Comparison of ENCODE assay signal across 10 mouse cellular contexts in genomic region chr14:60993506-60993905, GRCm38 (mm10). TPM values are rescaled to one million over a fixed set of nuclear protein-coding genes. Genes with fewer than 3 reads are reported as not detected.
A peak's percentile ranks its signal among the peaks of the same experiment; 100 is the strongest.
DNase-seq lines count a peak whose midpoint lies in the region; ATAC-seq lines count a peak whose summit lies in the region.
"Had no signal": no experiment of that assay in that cellular context is flagged by ENCODE, and none has a peak within 500 bp of the region (broad histone marks: within the 10 kb centered on the region; RNA-seq: fewer than 3 reads in every experiment).

No protein-coding gene starts in this region.

- H3K4me2 ChIP-seq in intestine, embryonic 16.5 days (ENCODE audit: low read depth, low read length), result no peak overlapping the region
- H3K4me2 ChIP-seq: hindbrain, embryonic 13.5 days; limb, embryonic 13.5 days had no signal

- H3K9ac ChIP-seq in intestine, embryonic 16.5 days (ENCODE audit: low read depth, low read length), result no peak overlapping the region
- H3K9ac ChIP-seq: hindbrain, embryonic 13.5 days; limb, embryonic 13.5 days had no signal

- peaks cover 4% of the 10 kb centered on the region; the same call in 1 of the 2 replicates for H3K4me1 ChIP-seq in intestine, embryonic 16.5 days (ENCODE audit: control insufficient read depth, insufficient read depth, low read length)

- intact Hi-C loops in heart, postnatal 10 days (cut with DNase I), result no loop called here
- intact Hi-C loops in heart, postnatal 14 days (cut with DNase I), result no loop called here

- no peaks in the 10 kb centered on the region for H3K27me3 ChIP-seq in intestine, embryonic 16.5 days (replicated peaks; ENCODE audit: control insufficient read depth, insufficient read depth, low read length)
- H3K27me3 ChIP-seq: hindbrain, embryonic 13.5 days; limb, embryonic 13.5 days had no signal

- ATAC-seq in intestine, embryonic 16.5 days, result peak; percentile 78

- no peaks in the 10 kb centered on the region for H3K9me3 ChIP-seq in intestine, embryonic 16.5 days (ENCODE audit: control insufficient read depth, low read length)
- H3K9me3 ChIP-seq: hindbrain, embryonic 13.5 days; limb, embryonic 13.5 days had no signal

- H3K36me3 ChIP-seq in intestine, embryonic 16.5 days (ENCODE audit: control insufficient read depth, insufficient read depth, low read length), result no peaks in the 10 kb centered on the region
- H3K36me3 ChIP-seq: hindbrain, embryonic 13.5 days; limb, embryonic 13.5 days had no signal

- H3K4me3 ChIP-seq in intestine, embryonic 16.5 days (ENCODE audit: low read length), result no peak overlapping the region
- H3K4me3 ChIP-seq: hindbrain, embryonic 13.5 days; limb, embryonic 13.5 days had no signal

- DNase-seq in heart, postnatal 10 days, result peak; percentile 6 to 20
- DNase-seq in heart, postnatal 14 days, result no peak
- peak; percentile 46 for DNase-seq in adrenal gland, postnatal 14 days
- DNase-seq in lung, postnatal 4 days, result peak; percentile 27 to 35
- no peak for DNase-seq in left cerebral cortex, adult 9 months (ENCODE audit: low spot score in 2 of 2)
- no peak for DNase-seq in right cerebral cortex, postnatal 36 days (ENCODE audit: low spot score in 2 of 2)
- DNase-seq: cerebellum, adult 11 months had no signal

- no peak overlapping the region for H3K27ac ChIP-seq in intestine, embryonic 16.5 days (ENCODE audit: low read length)
- H3K27ac ChIP-seq: hindbrain, embryonic 13.5 days; limb, embryonic 13.5 days had no signal

- WGBS in intestine, embryonic 16.5 days, result 40% methylated on average over 10 of the region's 10 CpGs

RNA-seq across cellular contexts. Expression of gene Tnfrsf19, which starts 52.8 kb away (rescaled TPM):
- 1 to 10 TPM; 3.4 to 6.7 TPM for total RNA-seq in heart, postnatal 10 days (2021)
- 1 to 10 TPM; 2.2 to 3.2 TPM for total RNA-seq in heart, postnatal 14 days (2021)
- 30.8 and 31.4 TPM in 2 replicates for total RNA-seq in adrenal gland, postnatal 14 days (2021)
- 11.4 and 11.5 TPM in 2 replicates for polyA plus RNA-seq in intestine, embryonic 16.5 days (2015; fragmentation: Nextera tagmentation; extraction: Ambion mirVana)

Comparison
In these comparisons a context has a peak if more than half of its experiments do, and no peak if none do; other contexts are left out.
1. DNase-seq: peak in heart, postnatal 10 days (2 of 2), adrenal gland, postnatal 14 days (single experiment) and lung, postnatal 4 days (2 of 2); none in heart, postnatal 14 days (0 of 2), left cerebral cortex, adult 9 months (0 of 2) and right cerebral cortex, postnatal 36 days (0 of 2).